Mouse (Mus musculus): ENCODE measurements around the gene Rpp38. TPM values are rescaled to one million over a fixed set of nuclear protein-coding genes. Genes with fewer than 3 reads are reported as not detected.
A peak's percentile ranks its signal among the peaks of the same experiment; 100 is the strongest.

Rpp38 gene
- polyA plus RNA-seq, 1 experiment from 2014 or later: 26.5 TPM

- Histone ChIP-seq H3K9ac (ENCODE audit: low read depth, low read length) (no peak within 1 kb of the TSS), H3K4me3 (ENCODE audit: low read length) (peak within 1 kb of the TSS; percentile 29)
Measured at GRCm38 (mm10) chr2:3335611-3336301, 3.3 kb upstream of the Rpp38 start, which contains the start of gene Acbd7. Gene Acbd7, plus strand, starts transcription at chr2:3336168.

DNA sequence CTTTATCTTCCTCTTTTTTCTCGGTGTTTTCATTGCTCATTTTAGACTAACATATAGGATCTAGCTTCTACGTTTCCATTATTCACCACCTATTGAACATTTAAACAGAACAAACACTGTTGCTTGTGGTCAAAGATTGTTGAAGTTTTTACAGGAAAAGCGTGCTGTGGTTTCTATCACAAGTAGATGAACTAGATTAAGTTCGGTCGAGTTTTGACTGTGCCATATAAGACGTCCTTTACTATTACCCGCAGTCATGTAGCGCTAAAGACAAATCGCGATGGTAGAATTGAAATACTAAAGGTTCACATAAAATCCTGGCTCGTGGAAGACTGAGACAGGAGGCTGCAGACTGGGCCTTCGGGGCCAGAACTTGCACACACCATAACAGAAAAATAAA, 1.3 kb upstream of the Rpp38 start:
- WGBS: 91% methylated on average over 12 of the region's 12 CpGs
- Histone ChIP-seq H3K27ac (ENCODE audit: low read depth, low read length) (no peak overlapping the region), H3K4me2 (replicated peaks; ENCODE audit: low read depth, low read length) (no peak overlapping the region), H3K9me3 (ENCODE audit: control insufficient read depth, low read length) (no peaks in the 10 kb centered on the region), H3K27me3 (ENCODE audit: control insufficient read depth, insufficient read depth, low read length) (peaks cover 14% of the 10 kb centered on the region; the same call in 1 of the 2 replicates), H3K36me3 (ENCODE audit: control insufficient read depth, insufficient read depth, low read length) (peaks cover 10% of the 10 kb centered on the region), H3K9ac (ENCODE audit: low read depth, low read length) (no peak overlapping the region), H3K4me3 (ENCODE audit: low read length) (no peak overlapping the region), H3K4me1 (ENCODE audit: control insufficient read depth, insufficient read depth, low read length) (peaks cover 10% of the 10 kb centered on the region)
- no peak for ATAC-seq (ENCODE audit: low FRiP score, low TSS enrichment)

More at GRCm38 (mm10) chr2:3335611-3336301, 3.3 kb upstream of the Rpp38 start, which contains the start of gene Acbd7:
- peak within 1 kb of the TSS; percentile 44 for H3K4me2 ChIP-seq (replicated peaks; ENCODE audit: low read depth, low read length)
- H3K4me1 ChIP-seq (ENCODE audit: control insufficient read depth, insufficient read depth, low read length): peaks cover 8% of the 10 kb centered on the region
- H3K9me3 ChIP-seq (ENCODE audit: control insufficient read depth, low read length): no peaks in the 10 kb centered on the region
- H3K36me3 ChIP-seq (ENCODE audit: control insufficient read depth, insufficient read depth, low read length): no peaks in the 10 kb centered on the region
- H3K27me3 ChIP-seq (ENCODE audit: control insufficient read depth, insufficient read depth, low read length): peaks cover 14% of the 10 kb centered on the region; the same call in 1 of the 2 replicates
- 5% methylated on average over 20 of the region's 20 CpGs for WGBS
- ATAC-seq (ENCODE audit: low FRiP score, low TSS enrichment): peak; percentile 36
- no peak within 1 kb of the TSS for H3K27ac ChIP-seq (ENCODE audit: low read depth, low read length)

GRCm38 (mm10) chr2:3332056-3332455, 387 bp downstream of the Rpp38 start:
- peaks cover 8% of the 10 kb centered on the region; the same call in 1 of the 2 replicates for H3K27me3 ChIP-seq (ENCODE audit: control insufficient read depth, insufficient read depth, low read length)
- H3K27ac ChIP-seq (ENCODE audit: low read depth, low read length): peak overlapping the region; percentile 80; the same call in 1 of the 2 replicates
- ATAC-seq (ENCODE audit: low FRiP score, low TSS enrichment): no peak
- no peaks in the 10 kb centered on the region for H3K9me3 ChIP-seq (ENCODE audit: control insufficient read depth, low read length)
- peaks cover 10% of the 10 kb centered on the region for H3K4me1 ChIP-seq (ENCODE audit: control insufficient read depth, insufficient read depth, low read length)
- WGBS: 1% methylated on average over 21 of the region's 21 CpGs
- H3K4me2 ChIP-seq (replicated peaks; ENCODE audit: low read depth, low read length): peak overlapping the region; percentile 70
- peak overlapping the region; percentile 74 for H3K4me3 ChIP-seq (ENCODE audit: low read length)
- H3K9ac ChIP-seq (ENCODE audit: low read depth, low read length): peak overlapping the region; percentile 75
- H3K36me3 ChIP-seq (ENCODE audit: control insufficient read depth, insufficient read depth, low read length): peaks cover 23% of the 10 kb centered on the region

DNA sequence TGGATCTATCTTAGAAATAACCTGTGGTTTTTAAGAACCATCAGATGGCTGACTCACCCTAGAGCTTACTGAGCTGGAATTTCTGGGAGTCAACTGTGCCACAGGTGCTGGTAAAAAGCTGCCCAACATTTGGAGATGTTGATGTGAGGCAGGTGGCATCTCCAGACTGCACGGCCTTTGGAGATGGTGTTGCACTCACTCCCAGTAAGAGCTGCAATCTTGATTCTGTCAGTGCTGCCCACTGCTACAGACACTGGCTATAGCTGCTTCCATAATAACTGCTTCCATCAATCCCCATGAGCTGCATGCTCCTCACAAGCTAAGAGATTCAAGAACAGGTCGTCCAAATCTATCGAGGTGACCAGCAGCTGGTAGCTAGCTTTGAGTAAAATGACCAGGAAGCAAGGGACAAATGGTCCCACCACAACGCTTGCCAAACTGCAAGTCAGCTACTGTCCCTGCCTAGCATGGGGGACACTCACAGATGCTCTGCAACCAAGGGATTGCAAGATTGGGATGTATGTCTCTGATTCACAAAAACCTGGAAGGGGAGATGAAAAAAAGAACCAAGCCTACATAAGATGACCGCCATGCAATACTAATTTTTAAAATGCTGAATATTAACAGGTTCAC, 1.3 kb downstream of the Rpp38 start:
- no peaks in the 10 kb centered on the region for H3K9me3 ChIP-seq (ENCODE audit: control insufficient read depth, low read length)
- ATAC-seq (ENCODE audit: low FRiP score, low TSS enrichment): no peak
- peak overlapping the region; percentile 74 for H3K4me3 ChIP-seq (ENCODE audit: low read length)
- peaks cover 30% of the 10 kb centered on the region for H3K36me3 ChIP-seq (ENCODE audit: control insufficient read depth, insufficient read depth, low read length)
- H3K27ac ChIP-seq (ENCODE audit: low read depth, low read length): no peak overlapping the region
- peaks cover 10% of the 10 kb centered on the region for H3K4me1 ChIP-seq (ENCODE audit: control insufficient read depth, insufficient read depth, low read length)
- H3K27me3 ChIP-seq (ENCODE audit: control insufficient read depth, insufficient read depth, low read length): 0 out of 2 replicates have a peak, but pooled peaks cover under 1% of the 10 kb centered on the region
- H3K9ac ChIP-seq (ENCODE audit: low read depth, low read length): peak overlapping the region; percentile 75; the same call in 1 of the 2 replicates
- 62% methylated on average over 5 of the region's 5 CpGs for WGBS
- peak overlapping the region; percentile 70 for H3K4me2 ChIP-seq (replicated peaks; ENCODE audit: low read depth, low read length)

DNA sequence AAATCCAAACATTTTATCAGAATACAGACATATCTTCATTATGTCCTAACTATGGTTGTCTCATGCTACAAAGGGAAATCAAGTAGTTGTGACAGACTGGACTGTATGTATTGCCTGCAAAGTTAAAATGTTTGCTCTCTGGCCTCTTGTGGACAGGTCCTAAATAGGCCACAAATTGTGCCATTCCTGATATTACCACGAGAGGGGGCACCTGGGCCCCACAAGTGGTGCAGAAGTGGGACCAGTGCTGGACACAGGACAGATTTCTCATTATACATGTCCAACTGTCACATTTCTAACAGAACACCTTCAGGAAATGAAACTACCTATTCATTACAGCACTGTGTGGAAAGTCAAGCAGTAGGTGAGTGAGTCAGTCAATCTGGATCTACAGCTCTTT, 5.1 kb downstream of the Rpp38 start:
- peaks cover 10% of the 10 kb centered on the region for H3K4me1 ChIP-seq (ENCODE audit: control insufficient read depth, insufficient read depth, low read length)
- no peak for ATAC-seq (ENCODE audit: low FRiP score, low TSS enrichment)
- WGBS: 43% methylated on average over 1 of the region's 1 CpGs
- peaks cover 62% of the 10 kb centered on the region for H3K36me3 ChIP-seq (ENCODE audit: control insufficient read depth, insufficient read depth, low read length)
- no peak overlapping the region for H3K4me3 ChIP-seq (ENCODE audit: low read length)
- H3K9me3 ChIP-seq (ENCODE audit: control insufficient read depth, low read length): no peaks in the 10 kb centered on the region
- no peak overlapping the region for H3K9ac ChIP-seq (ENCODE audit: low read depth, low read length)
- H3K4me2 ChIP-seq (replicated peaks; ENCODE audit: low read depth, low read length): no peak overlapping the region
- H3K27me3 ChIP-seq (ENCODE audit: control insufficient read depth, insufficient read depth, low read length): no peaks in the 10 kb centered on the region
- no peak overlapping the region for H3K27ac ChIP-seq (ENCODE audit: low read depth, low read length)

- 79% methylated on average over 1 of the region's 1 CpGs for WGBS
- ATAC-seq (ENCODE audit: low FRiP score, low TSS enrichment): no peak
- Histone ChIP-seq H3K9ac (ENCODE audit: low read depth, low read length) (no peak overlapping the region), H3K4me1 (ENCODE audit: control insufficient read depth, insufficient read depth, low read length) (peaks cover 10% of the 10 kb centered on the region), H3K27ac (ENCODE audit: low read depth, low read length) (no peak overlapping the region), H3K4me3 (ENCODE audit: low read length) (no peak overlapping the region), H3K27me3 (ENCODE audit: control insufficient read depth, insufficient read depth, low read length) (no peaks in the 10 kb centered on the region), H3K36me3 (ENCODE audit: control insufficient read depth, insufficient read depth, low read length) (peaks cover 62% of the 10 kb centered on the region), H3K4me2 (replicated peaks; ENCODE audit: low read depth, low read length) (no peak overlapping the region), H3K9me3 (ENCODE audit: control insufficient read depth, low read length) (no peaks in the 10 kb centered on the region)
Measured at GRCm38 (mm10) chr2:3326547-3326946, 5.9 kb downstream of the Rpp38 start.

DNA sequence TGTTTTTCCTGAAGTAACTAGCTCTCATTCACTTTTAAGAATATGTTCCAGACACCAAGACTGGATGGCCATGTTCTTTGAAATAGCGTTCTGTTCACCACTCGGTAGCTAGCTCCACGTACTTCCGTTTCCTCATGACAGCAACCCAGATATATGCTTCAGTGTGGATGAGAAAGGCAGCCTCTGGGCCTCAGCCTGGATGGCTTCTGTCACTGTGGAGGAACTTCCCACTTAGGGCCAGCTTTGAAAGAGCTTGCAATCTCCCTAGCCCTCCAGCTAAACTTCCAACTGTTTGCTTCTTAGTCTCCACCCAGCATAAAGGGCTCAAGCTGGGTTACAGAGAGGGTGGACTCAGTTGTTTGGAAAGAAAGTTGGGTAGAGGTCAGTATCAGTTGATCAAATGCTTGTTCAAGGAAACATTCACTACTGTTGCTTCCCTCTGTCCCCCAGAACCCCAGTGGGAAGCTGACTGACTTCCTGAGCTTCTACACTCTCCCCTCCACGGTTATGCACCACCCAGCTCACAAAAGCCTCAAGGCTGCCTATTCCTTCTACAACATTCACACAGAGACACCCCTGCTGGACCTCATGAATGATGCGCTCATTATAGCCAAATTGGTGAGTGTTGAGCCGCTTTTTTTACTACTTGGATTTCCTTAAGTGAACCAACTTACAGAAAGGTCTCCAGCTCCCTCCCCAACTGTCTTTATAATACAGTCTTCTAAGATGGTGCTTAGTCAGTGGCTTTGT, 7.9 kb downstream of the Rpp38 start:
- 93% methylated on average over 7 of the region's 7 CpGs for WGBS

DNA sequence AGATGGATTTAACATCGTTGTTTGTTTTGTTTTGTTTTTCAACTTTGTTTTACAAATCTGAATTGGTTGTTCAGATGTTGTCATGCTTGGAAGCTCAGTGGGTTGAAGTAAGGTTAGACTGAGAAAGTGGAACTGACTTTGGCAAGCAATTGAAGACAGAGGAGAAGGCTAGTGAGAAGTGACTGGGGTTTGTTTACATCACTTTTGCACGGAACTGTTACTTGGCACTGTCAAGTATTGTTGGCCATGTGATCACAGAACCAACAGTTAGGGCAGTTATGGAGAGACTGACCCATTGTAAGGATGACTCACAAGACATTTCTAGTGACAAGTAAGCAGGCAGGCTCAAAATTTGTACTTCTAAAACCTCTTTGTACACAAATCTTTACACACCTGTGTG, 9.3 kb downstream of the Rpp38 start:
- Histone ChIP-seq H3K9me3 (ENCODE audit: control insufficient read depth, low read length) (no peaks in the 10 kb centered on the region), H3K27me3 (ENCODE audit: control insufficient read depth, insufficient read depth, low read length) (no peaks in the 10 kb centered on the region), H3K9ac (ENCODE audit: low read depth, low read length) (no peak overlapping the region), H3K4me2 (replicated peaks; ENCODE audit: low read depth, low read length) (no peak overlapping the region), H3K36me3 (ENCODE audit: control insufficient read depth, insufficient read depth, low read length) (peaks cover 58% of the 10 kb centered on the region), H3K27ac (ENCODE audit: low read depth, low read length) (no peak overlapping the region), H3K4me1 (ENCODE audit: control insufficient read depth, insufficient read depth, low read length) (no peaks in the 10 kb centered on the region), H3K4me3 (ENCODE audit: low read length) (no peak overlapping the region)
- ATAC-seq (ENCODE audit: low FRiP score, low TSS enrichment): no peak
- WGBS: 94% methylated on average over 2 of the region's 2 CpGs

More for the DNA sequence above, 7.9 kb downstream of the Rpp38 start:
- H3K36me3 ChIP-seq (ENCODE audit: control insufficient read depth, insufficient read depth, low read length): peaks cover 66% of the 10 kb centered on the region
- no peak for ATAC-seq (ENCODE audit: low FRiP score, low TSS enrichment)
- H3K4me1 ChIP-seq (ENCODE audit: control insufficient read depth, insufficient read depth, low read length): no peaks in the 10 kb centered on the region
- no peak overlapping the region for H3K4me3 ChIP-seq (ENCODE audit: low read length)
- H3K27me3 ChIP-seq (ENCODE audit: control insufficient read depth, insufficient read depth, low read length): no peaks in the 10 kb centered on the region
- no peak overlapping the region for H3K9ac ChIP-seq (ENCODE audit: low read depth, low read length)
- H3K4me2 ChIP-seq (replicated peaks; ENCODE audit: low read depth, low read length): no peak overlapping the region
- no peaks in the 10 kb centered on the region for H3K9me3 ChIP-seq (ENCODE audit: control insufficient read depth, low read length)
- no peak overlapping the region for H3K27ac ChIP-seq (ENCODE audit: low read depth, low read length)

Measured in kidney, embryonic 14.5 days (tissue).